Mouse (Mus musculus): ENCODE measurements around the gene Stip1. TPM values are rescaled to one million over a fixed set of nuclear protein-coding genes. Genes with fewer than 3 reads are reported as not detected.

Stip1 gene
- total RNA-seq, 2 experiments from 2014 or later, result 115 to 117 TPM

Other genes starting within 250 kb of the Stip1 start
- gene Rps6ka4, start 199.3 kb downstream of the Stip1 start, total RNA-seq (2021), result 10 to 100 TPM; 26.9 to 33.4 TPM
- gene Ccdc88b, start 181.8 kb downstream of the Stip1 start, total RNA-seq (2021), result 1 to 10 TPM; 1.5 to 2.0 TPM
- 100 to 1,000 TPM in 1 of 2 experiments, 10 to 100 TPM in 1; 98.3 to 101 TPM for gene Trmt112, start 130.3 kb downstream of the Stip1 start, total RNA-seq (2021)
- 100 to 1,000 TPM; 199 to 210 TPM for gene Prdx5, start 129.9 kb downstream of the Stip1 start, total RNA-seq (2021)
- gene Esrra, start 118.2 kb downstream of the Stip1 start, total RNA-seq (2021), result 10 to 100 TPM; 47.0 to 47.9 TPM
- 1 to 10 TPM; 1.2 to 1.4 TPM for gene Catsperz, start 114.6 kb downstream of the Stip1 start, total RNA-seq (2021)
- under 1 TPM; 0.14 to 0.34 TPM for gene Kcnk4, start 105.5 kb downstream of the Stip1 start, total RNA-seq (2021)
- gene Bad, start 98.1 kb downstream of the Stip1 start, total RNA-seq (2021), result 10 to 100 TPM; 51.5 to 54.8 TPM
- gene Gpr137, start 97.5 kb downstream of the Stip1 start, total RNA-seq (2021), result 10 to 100 TPM; 41.2 to 43.8 TPM
- 100 to 1,000 TPM; 292 to 312 TPM for gene Ppp1r14b, start 65.0 kb downstream of the Stip1 start, total RNA-seq (2021)
- gene Plcb3, start 63.5 kb downstream of the Stip1 start, total RNA-seq (2021), result 10 to 100 TPM; 63.7 to 66.2 TPM
- gene Fkbp2, start 59.5 kb downstream of the Stip1 start, total RNA-seq (2021), result 10 to 100 TPM; 61.6 to 66.4 TPM
- gene Vegfb, start 52.3 kb downstream of the Stip1 start, total RNA-seq (2021), result 10 to 100 TPM; 88.6 to 89.2 TPM
- gene Dnajc4, start 47.4 kb downstream of the Stip1 start, total RNA-seq (2021), result 10 to 100 TPM; 35.3 to 37.6 TPM
- gene Nudt22, start 43.9 kb downstream of the Stip1 start, total RNA-seq (2021), result 10 to 100 TPM; 47.8 TPM
- gene Trpt1, start 43.8 kb downstream of the Stip1 start, total RNA-seq (2021), result 10 to 100 TPM; 15.3 to 16.6 TPM
- gene Fermt3, start 20.5 kb downstream of the Stip1 start, total RNA-seq (2021), result 10 to 100 TPM in 1 of 2 experiments, 1 to 10 TPM in 1; 8.7 to 11.3 TPM
- 10 to 100 TPM; 32.4 to 35.0 TPM for gene Macrod1, start 16.8 kb upstream of the Stip1 start, total RNA-seq (2021)
- 1 to 10 TPM; 3.8 to 5.9 TPM for gene Flrt1, start 65.8 kb upstream of the Stip1 start, total RNA-seq (2021)
- 100 to 1,000 TPM; 133 to 135 TPM for gene Otub1, start 166.3 kb upstream of the Stip1 start, total RNA-seq (2021)
- gene Cox8a, start 177.6 kb upstream of the Stip1 start, total RNA-seq (2021), result 100 to 1,000 TPM; 687 to 720 TPM
- 10 to 100 TPM; 47.1 to 48.3 TPM for gene Naa40, start 201.2 kb upstream of the Stip1 start, total RNA-seq (2021)
- 10 to 100 TPM; 13.4 to 14.8 TPM for gene Rcor2, start 227.4 kb upstream of the Stip1 start, total RNA-seq (2021)